Mouse (Mus musculus) kidney, postnatal 14 days (tissue): ENCODE results near the gene Sugp1.
"Not testable (repeated sequence)": the region's sequence is repeated elsewhere in the genome, so short reads cannot be mapped to it uniquely, and the experiment has no call there.

Experiments
- DNase-seq: peaks from one replicate; pipeline ENCODE4 v3.0.0; 2022; ENCODE audit warnings: mixed read lengths

Sugp1 gene

DNA sequence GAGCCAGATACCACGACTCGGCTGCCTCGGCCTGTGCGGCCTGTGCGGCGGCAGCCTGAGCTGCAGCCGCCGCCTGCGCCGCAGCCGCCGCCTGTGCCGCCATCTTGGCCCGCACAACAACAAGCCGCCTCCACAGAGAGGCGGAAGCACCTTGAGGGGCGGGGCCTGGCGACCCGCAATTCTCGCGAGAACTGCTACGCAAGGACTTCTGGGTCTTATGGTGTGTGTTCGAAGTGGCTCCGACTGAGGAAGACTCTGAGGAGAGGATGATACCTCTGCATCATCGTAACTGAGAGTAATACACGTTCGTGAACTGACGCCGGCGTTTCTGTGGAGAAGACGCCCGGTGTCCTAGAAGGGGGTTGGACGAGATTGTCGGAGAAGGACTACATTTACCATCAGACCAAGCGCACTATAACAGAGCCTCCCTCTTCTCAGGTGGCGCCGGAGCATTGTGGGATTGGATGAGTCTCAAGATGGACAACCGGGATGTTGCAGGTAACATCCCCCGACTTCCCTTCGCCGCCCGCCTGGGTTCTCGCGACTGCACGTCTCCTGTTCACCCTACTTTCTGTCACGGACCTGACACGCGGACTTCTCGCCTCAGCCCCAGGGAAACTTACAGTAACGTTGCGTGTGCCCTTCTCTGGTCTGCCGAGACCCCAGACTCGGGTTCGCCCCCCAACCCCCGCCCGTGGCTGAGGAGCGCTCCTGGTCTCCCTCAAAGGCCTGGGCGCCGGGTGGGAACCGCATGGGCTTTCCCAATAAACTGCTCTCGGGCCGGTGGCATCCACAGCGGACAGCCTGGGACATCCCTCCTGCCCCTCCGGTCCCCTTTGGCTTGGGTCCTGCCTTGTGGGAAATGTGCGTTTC, at the start of gene Sugp1, which contains the start of gene Mau2:
Gene Sugp1, plus strand, starts transcription at position 231 of the 873 bp plus-strand sequence.
Gene Mau2, minus strand, starts transcription at position 152 of the 873 bp plus-strand sequence.
- peak; percentile 96 for DNase-seq

DNA sequence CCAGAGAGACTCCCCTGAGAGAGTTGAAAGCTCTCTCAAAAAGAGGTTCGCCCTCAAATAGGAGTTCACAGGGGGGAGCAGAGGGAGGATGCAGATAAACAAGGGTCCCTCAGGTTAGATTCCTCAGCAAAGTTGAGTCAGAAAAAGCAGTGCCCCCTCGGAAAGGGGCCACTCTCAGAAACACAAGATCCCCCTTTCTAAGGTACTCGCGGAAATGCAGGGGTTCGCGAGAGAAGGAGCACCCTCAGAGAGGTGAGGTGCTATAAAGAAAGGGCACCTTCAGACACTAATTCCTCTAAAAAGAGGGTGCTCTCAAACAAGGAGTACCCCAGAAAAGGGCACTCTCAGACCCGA, 47.2 kb upstream of the Sugp1 start:
- DNase-seq = no peak

DNA sequence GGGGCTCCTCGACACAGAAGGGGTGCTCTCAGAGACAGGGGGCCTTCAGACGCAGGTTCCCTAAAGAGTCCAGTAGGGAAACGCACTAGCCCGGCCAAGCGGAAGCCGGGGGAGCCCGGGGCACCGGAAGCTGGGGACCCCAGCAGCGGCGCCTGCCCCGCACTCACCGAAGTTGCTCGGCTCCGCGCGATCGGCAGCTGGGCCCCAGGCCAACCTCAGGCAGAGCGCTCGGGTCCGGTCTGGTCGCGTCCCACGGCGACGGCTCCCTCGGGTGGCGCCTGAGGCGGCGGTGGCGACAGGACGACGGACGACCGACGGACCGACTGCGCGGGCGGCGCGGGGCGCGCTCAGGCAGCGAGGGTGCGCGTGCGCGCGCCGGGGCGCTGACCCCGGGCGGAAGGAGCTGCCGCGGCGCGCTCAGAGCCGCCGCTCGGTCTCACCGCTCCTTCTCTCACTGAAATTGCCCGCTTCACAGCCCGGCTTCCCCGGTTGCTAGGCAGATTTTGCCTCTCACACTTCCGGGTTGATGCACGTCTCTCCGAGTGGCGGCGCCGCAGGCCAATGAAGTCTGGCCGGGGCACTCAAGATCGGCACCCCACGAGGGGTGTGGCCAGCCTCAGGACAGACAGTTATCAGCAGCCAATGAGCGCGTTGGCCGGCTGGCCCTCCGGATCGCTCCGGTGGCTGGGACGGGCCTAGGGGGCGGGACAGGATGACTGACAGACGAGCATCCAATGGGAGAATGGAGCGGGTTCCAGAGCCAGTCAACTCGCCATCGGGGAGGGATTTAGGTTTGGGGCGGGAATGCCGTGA, 46.6 kb upstream of the Sugp1 start, which contains the start of gene Gatad2a:
Gene Gatad2a, minus strand, starts transcription at position 609 of the 813 bp plus-strand sequence.
- peak; percentile 100 for DNase-seq

DNA sequence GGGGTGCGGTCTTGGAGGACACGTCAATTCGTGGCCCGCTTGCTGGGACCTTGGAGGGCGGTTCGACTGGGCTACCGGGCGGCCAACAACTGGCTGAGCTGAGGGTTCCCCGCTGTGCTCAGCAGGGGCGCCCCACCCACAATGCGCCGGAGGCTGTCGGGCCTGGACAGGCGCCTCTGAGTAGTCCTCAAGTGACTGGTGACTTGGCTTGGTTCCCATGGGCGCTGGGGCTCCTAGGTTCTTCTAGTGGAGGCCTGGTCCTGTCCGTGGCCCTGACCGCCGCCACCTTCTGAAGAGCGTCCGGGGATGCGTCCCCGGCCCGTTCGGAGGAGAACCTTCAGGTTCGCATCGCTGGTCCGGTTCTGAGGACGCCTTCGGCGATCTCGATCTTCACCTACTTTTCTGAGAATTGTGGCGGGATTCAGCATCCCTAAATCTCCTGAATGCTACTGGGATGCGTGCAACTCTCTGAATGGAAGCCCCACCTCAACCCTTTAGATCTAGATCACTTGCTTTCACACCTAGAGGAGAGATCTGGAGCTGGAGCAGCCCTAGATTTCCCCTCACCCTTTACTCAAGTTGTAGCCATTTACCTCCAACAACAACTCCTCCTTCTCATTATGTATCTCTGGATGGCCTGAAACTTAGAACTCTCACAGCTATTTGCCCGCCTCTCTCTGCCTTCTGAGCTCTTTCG, 45.9 kb upstream of the Sugp1 start:
- DNase-seq = no peak

- DNase-seq = peak; percentile 31
Observed at GRCm38 (mm10) chr8:69998706-69999105, 43.9 kb upstream of the Sugp1 start.

DNA sequence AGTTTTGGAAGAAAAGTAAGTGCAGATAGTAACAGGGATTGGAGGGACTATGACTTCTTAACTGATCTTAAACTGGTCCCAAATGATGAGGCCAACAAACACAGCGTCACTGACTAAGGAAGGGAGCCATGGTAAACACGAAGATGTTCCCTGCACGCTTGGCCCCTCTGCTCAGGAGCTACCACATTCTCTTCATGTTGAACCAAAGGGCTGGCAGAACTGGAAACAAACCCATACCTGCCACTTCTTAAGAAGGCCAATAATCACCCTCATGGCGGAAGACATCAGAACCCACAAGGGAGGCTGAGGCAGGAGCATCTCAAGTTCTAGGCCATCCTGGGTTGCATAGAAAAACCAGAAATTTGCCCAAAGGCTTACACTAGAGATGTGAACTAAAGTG, 43.4 kb upstream of the Sugp1 start:
- DNase-seq = no peak

- DNase-seq = no peak
Observed at GRCm38 (mm10) chr8:70000226-70000625, 42.4 kb upstream of the Sugp1 start.

GRCm38 (mm10) chr8:70001176-70001891, 41.3 kb upstream of the Sugp1 start:
- DNase-seq = peak; percentile 74

- not testable (repeated sequence) for DNase-seq
Observed at GRCm38 (mm10) chr8:70001892-70002191, 40.8 kb upstream of the Sugp1 start.

DNA sequence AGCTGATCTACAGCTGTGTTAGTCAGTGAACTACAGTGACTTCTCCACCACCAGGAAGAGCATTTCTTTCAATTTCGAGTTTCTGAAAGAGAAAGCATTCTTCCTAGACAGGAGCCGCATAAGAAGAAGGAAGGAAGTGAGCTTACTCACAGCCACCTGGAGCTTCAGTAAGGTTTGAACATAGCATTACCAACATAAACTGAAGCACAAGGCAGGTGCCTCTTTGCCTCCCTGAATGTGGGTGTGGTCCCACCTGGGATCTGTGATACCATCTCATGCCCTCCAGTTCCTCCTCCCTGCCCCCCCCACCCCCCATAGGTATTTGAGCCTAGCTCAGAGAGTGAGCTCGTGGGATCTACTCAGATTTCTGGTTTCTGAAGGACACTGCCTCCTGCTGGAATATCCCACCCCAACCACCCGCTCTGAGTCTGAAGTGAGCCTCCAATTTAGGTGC, 39.4 kb upstream of the Sugp1 start:
- DNase-seq = no peak

DNA sequence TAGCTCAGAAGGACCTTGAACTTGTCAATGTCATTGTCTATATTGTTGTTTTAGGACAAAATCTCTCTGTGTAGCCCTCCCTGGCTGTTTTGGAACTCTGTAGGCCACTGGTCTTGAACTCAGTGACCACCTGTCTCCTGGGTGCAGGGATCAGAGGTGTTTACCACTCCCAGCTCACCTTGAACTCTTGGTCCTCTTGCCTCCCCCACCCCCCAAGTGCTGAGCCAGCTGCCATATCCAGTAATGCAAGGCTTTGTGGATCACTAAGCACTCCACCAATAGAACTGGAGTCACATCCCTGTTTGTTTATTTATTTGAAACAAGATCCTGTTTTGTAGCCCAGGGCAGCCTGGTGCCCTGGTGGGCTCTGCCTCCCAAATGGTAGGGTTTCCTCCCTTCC, 38.3 kb upstream of the Sugp1 start:
- DNase-seq = no peak

- peak; percentile 44 for DNase-seq
Observed at GRCm38 (mm10) chr8:70005178-70005577, 37.4 kb upstream of the Sugp1 start.

- not testable (repeated sequence) for DNase-seq
Observed at GRCm38 (mm10) chr8:70010796-70011195, 31.8 kb upstream of the Sugp1 start.

DNA sequence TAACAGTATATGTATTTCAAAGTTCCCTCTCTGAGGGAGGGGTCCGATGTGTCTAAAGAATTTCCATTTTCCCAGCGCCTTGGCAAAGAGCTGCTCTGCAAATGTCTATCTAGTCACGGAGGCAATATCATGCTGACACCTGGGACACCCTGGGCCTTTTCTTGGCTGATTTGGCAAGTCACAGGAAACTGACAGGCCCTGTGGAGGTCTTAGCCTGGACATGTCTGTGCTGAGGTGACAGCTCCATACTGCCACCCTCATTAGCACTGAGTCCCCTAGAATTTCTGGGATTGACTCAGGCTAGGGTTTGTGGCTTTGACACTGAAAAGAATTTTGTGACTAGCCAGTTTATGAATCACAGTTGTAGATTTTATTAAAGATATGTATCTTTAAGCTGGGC, 30.3 kb upstream of the Sugp1 start:
- DNase-seq = no peak

DNA sequence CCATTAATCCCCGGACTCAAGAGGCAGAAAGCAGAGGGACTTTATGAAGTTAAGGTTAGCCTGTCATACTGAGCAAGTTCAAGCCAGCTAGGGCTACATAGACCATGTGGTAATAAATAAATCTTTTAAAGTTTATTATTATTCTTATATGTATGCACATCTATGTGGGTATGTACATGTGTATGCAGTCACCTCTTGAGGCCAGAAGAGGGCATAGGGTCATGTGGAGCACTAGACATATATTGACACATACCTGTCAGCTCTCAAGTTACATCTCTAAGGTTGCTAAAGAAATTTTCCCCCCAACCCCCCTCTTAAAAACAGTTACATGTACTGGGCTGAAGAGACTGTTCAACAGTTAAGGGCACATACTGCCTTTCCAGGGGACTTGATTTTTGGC, 29.9 kb upstream of the Sugp1 start:
- DNase-seq = no peak

DNA sequence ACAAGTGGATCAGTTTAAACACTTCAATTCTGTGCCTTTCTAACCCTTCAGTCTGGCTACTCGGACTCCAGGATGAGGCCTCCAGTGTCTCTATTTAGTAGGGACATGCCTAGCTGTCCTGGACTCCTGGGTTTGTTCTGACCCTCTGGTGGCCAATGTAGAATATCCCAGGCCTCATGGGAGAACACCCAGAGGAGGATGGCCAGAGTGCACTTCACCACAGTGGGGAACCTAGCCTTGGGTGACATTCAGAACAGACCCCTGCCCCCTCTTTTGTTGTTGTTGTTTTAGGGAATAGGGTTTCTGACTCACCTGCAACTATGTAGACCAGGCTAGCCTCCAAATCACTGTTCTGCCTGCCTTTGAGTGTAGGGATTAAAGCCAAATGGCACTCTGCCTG, 27.6 kb upstream of the Sugp1 start:
- no peak for DNase-seq

GRCm38 (mm10) chr8:70023596-70023995, 19.0 kb upstream of the Sugp1 start:
- DNase-seq = no peak

DNA sequence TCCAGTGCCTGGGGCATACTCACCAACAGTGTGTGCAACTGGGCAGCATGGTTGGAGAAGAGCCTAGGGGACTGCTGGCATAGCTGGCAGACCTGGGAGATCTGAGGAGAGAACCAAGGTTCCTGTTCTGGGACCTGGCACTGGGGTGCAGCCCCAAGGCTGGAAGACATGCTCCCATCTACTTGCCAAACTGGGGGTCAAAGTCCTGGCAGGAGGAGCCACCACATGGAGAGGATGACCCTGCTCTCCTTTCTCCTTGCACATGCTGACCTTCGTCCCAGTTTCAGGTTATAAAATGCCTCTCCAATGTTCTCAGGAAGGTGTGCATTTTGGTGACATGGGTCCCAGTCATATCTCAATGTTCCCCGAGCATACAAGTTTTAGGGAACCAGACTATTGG, 16.5 kb upstream of the Sugp1 start:
- peak; percentile 57 for DNase-seq

DNA sequence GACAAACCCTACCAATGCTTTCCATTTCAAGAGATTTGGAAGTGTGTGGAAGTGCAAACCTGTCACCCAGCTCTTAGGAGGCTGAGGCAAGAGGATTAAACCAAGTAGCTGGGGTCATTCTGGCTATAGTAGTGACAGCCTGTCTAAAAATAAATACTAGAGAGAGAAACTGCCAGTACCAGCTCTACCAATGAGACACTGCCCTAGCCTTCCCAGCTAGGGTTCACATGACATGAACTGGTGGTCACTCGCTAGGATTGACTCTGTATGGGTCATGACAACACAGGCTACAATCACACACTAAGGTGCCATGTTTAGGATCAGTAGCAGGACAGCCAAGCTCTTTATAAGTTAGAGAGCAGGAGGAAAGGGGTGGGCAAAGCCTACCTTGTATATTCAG, 12.4 kb upstream of the Sugp1 start:
- no peak for DNase-seq

GRCm38 (mm10) chr8:70037994-70038393, 4.6 kb upstream of the Sugp1 start:
- no peak for DNase-seq

- DNase-seq = peak; percentile 45
Observed at GRCm38 (mm10) chr8:70041885-70042546, 597 bp upstream of the Sugp1 start.

- no peak for DNase-seq
Observed at GRCm38 (mm10) chr8:70043996-70044395, 1.4 kb downstream of the Sugp1 start.
